Mouse (Mus musculus) testis, adult 2 months (tissue): Measurements from ENCODE around the gene Kdm6b.

Experiments used
- CTCF ChIP-seq: fragments of 200-500 bp; IDR thresholded peaks from 2 replicates; pipeline ENCODE4 v1.5.1; 2012; ENCODE audit warnings: low read depth, mild to moderate bottlenecking, inconsistent platforms, low read length, moderate library complexity; ENCODE audit not compliant: control insufficient read depth, insufficient read depth, insufficient replicate concordance
- POLR2A ChIP-seq: fragments of 200-500 bp; IDR thresholded peaks from 2 replicates; pipeline ENCODE4 v1.6.1; 2012; ENCODE audit warnings: low read depth, mild to moderate bottlenecking, inconsistent platforms, low read length, moderate library complexity; ENCODE audit not compliant: control insufficient read depth

- TF ChIP-seq POLR2A (no peak), CTCF (no peak)
Measured at GRCm38 (mm10) chr11:69366855-69367615, 46.4 kb downstream of the Kdm6b start.
